Mouse (Mus musculus) stomach, embryonic 15.5 days (tissue): ENCODE measurements at regions not wholly inside any gene's neighbourhood (a gene's known extent, or its start where the extent isn't known, plus 50 kb on each side); places are given as distances from the start of the nearest gene placed in this dataset.

Experiments used
- ATAC-seq: fragments of 200-750 bp; cut with Nextera tagmentation; 2 replicates; pipeline ENCODE4 v1.8.0; 2017; ENCODE audit warnings: low read depth, moderate number of reproducible peaks, moderate TSS enrichment; ENCODE audit not compliant: insufficient read depth, low FRiP score
- H3K27ac ChIP-seq: fragments of 300-500 bp; sonication (generic); 2 replicates; pipeline ENCODE4 v1.5.1; 2015; ENCODE audit warnings: mild to moderate bottlenecking, inconsistent platforms
- H3K27me3 ChIP-seq: fragments of 300-500 bp; sonication (generic); replicated peaks from 2 replicates; pipeline ENCODE4 v1.6.1; 2015; ENCODE audit warnings: inconsistent platforms
- H3K36me3 ChIP-seq: fragments of 300-500 bp; sonication (generic); 2 replicates; pipeline ENCODE4 v1.6.1; 2015; ENCODE audit warnings: inconsistent platforms
- H3K4me1 ChIP-seq: fragments of 300-500 bp; sonication (generic); 2 replicates; pipeline ENCODE4 v1.6.1; 2015; ENCODE audit warnings: inconsistent platforms
- H3K4me2 ChIP-seq: fragments of 300-500 bp; sonication (generic); 2 replicates; pipeline ENCODE4 v1.6.1; 2015; ENCODE audit warnings: mild to moderate bottlenecking, inconsistent platforms
- H3K4me3 ChIP-seq: fragments of 300-500 bp; sonication (generic); replicated peaks from 2 replicates; pipeline ENCODE4 v1.5.1; 2015; ENCODE audit warnings: inconsistent platforms
- H3K9ac ChIP-seq: fragments of 300-500 bp; sonication (generic); 2 replicates; pipeline ENCODE4 v1.6.1; 2015; ENCODE audit warnings: inconsistent platforms
- H3K9me3 ChIP-seq: fragments of 300-500 bp; sonication (generic); 2 replicates; pipeline ENCODE4 v1.6.1; 2016; ENCODE audit warnings: inconsistent platforms
- WGBS: fragments of 180-500 bp; shearing (Covaris S2); methylation state at CpG from one replicate; pipeline ENCODE4 v1.1.7; 2015; 5-methylcytosine and 5-hydroxymethylcytosine counted together

DNA sequence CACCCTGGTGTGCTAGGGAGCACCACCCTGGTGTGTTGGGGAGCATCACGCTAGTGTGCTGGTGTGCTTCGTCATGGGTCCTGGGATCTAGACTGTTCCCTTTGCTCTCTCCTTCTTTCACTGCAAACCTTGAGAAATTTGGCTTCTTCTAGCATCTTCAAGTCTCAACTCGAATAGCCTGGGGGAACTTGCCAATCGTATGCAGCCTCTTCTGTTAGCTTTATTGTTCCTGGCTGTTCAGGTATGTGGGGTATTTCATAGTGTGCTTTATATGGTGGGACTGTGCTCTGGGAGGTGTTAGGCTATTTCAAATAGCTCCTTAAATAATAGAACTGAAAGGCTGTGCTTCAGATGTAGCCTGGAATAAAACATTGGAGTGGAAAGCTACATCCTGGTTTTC is 135.7 kb upstream of the Pkn2 start:
- no peak for ATAC-seq
- no peak overlapping the region for H3K4me3 ChIP-seq
- H3K9me3 ChIP-seq = no peaks in the 10 kb centered on the region
- 78% methylated on average over 4 of the region's 4 CpGs for WGBS
- H3K36me3 ChIP-seq = no peaks in the 10 kb centered on the region
- H3K4me2 ChIP-seq = no peak overlapping the region
- no peak overlapping the region for H3K9ac ChIP-seq
- H3K4me1 ChIP-seq = no peaks in the 10 kb centered on the region
- no peak overlapping the region for H3K27ac ChIP-seq
- no peaks in the 10 kb centered on the region for H3K27me3 ChIP-seq

DNA sequence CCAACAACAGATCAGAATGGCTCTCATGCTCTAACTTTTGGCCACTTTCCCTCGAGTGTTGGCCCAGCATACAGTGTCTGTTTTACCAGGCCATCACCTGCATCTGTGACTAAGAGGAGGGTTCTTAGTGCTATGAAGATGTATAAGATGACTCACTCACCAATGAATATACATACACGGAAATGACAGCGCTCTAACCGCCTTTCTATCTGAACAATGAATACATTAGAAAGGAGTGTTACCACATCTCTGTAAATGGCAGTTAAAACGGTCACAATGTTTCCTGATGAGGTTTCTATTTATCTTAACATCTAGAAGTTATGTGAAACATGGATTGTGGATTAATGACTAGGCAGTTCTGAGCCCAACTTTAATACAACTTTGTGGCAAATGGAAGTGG is 135.0 kb upstream of the Pkn2 start:
- WGBS = 67% methylated on average over 5 of the region's 5 CpGs
- no peak for ATAC-seq
- H3K27ac ChIP-seq = no peak overlapping the region

DNA sequence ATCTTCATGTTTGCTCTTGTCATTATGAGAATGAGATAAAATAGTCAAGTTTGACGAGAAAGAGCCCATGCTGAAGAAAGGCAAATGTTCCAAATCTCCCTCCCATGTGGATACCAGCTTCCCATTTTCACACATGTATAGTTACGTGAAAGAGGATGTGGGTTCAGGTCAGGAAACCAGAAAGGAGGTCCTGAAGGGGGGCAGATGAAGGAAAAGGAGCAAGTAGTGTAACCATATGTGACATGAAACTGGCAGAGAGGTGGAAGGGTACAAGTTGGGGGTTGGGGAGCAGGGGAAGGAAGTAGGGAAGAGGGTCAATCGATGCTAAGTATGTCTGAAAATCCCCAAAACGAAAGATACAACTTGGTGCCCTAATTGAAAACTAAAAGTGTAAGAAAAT is 132.6 kb upstream of the Pkn2 start:
- no peak overlapping the region for H3K27ac ChIP-seq
- H3K27me3 ChIP-seq = no peaks in the 10 kb centered on the region
- H3K4me1 ChIP-seq = no peaks in the 10 kb centered on the region
- H3K9me3 ChIP-seq = no peaks in the 10 kb centered on the region
- 72% methylated on average over 4 of the region's 4 CpGs for WGBS
- ATAC-seq = no peak
- no peak overlapping the region for H3K4me3 ChIP-seq
- no peak overlapping the region for H3K4me2 ChIP-seq
- H3K9ac ChIP-seq = no peak overlapping the region
- no peaks in the 10 kb centered on the region for H3K36me3 ChIP-seq

More for the DNA sequence above, 135.0 kb upstream of the Pkn2 start:
- Histone ChIP-seq H3K4me3 (no peak overlapping the region), H3K27me3 (no peaks in the 10 kb centered on the region), H3K4me1 (no peaks in the 10 kb centered on the region), H3K9me3 (no peaks in the 10 kb centered on the region), H3K4me2 (no peak overlapping the region), H3K36me3 (no peaks in the 10 kb centered on the region), H3K9ac (no peak overlapping the region)

DNA sequence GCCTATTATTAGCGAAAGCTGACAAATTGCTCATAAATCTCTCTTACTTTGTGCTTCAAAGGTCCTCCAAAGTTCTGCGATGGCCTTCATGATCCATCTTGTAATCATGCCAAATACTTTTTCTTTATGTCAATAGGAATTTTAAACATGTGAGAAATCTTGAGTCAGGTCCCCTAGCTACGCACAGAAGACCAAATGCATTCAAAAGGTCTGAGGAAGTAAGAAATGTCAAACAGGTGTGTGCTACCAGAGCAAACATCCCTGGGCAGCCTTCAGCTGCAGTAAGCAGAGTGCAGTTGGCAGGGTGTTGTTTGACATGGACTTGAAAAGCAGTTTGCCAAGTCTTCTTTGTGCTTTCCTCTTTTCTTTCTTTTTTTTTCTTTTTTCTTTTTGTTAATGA is 125.2 kb upstream of the Pkn2 start:
- Histone ChIP-seq H3K27me3 (no peaks in the 10 kb centered on the region), H3K4me1 (no peaks in the 10 kb centered on the region), H3K4me3 (no peak overlapping the region), H3K9ac (no peak overlapping the region), H3K27ac (no peak overlapping the region), H3K9me3 (no peaks in the 10 kb centered on the region), H3K36me3 (no peaks in the 10 kb centered on the region), H3K4me2 (no peak overlapping the region)
- WGBS = 51% methylated on average over 3 of the region's 3 CpGs
- ATAC-seq = no peak

DNA sequence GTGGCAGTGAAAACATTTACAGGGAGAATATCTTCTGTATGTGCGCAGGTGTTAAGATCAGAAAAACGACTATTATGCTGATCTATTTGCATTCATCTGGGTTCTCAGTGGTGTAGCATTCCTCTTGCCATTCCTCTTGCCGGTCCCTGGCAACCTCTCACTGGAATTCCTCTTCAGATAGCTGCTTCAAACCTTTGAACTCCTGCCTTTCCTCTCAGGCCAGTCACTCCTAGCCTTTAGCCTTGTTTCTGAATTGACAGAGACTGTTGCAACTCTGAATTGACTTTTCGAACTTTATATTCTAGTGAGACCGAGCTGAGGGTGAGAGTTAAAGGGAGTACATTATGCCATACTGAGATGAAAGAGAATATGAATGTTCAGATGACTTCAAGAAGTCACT is 120.1 kb upstream of the Pkn2 start:
- Histone ChIP-seq H3K27me3 (no peaks in the 10 kb centered on the region), H3K4me1 (no peaks in the 10 kb centered on the region), H3K9me3 (no peaks in the 10 kb centered on the region), H3K9ac (no peak overlapping the region), H3K36me3 (no peaks in the 10 kb centered on the region), H3K4me2 (no peak overlapping the region), H3K4me3 (no peak overlapping the region), H3K27ac (no peak overlapping the region)
- no peak for ATAC-seq
- 69% methylated on average over 5 of the region's 5 CpGs for WGBS

DNA sequence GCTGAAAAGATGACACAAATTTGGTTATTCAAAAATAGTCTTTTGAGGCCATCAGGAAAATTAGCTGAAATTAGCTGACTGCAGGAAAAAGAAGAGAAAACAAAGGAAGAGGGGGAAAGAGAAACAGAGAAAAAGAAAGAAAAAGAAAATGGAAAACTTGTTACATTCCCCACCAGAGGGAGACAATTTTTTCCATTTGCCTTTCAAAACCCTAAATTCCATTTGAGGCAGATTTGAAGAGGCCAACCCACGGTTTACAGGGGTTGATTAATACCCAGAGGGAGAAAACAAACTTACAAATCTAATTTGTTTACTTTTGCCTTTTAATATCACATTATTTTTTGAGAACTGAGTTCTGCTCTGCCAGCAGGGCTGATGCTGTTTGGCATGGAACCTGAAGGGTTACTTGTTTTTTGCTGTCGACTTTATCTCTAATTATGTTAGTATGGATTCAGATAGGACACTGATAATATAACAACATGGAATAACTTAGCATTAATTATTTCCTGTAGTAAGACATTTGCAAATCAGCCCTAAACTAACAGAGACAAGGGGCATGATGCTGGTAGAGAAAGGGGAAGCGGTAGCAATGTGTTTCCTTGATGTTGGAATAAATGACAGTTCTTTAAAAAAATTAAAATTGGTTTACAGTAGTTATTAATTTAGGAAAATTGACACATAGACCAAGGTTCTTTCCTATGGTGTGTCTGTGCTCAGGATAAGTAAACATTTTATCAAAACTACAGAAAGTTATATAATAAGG is 114.4 kb upstream of the Pkn2 start:
- H3K4me1 ChIP-seq = no peaks in the 10 kb centered on the region
- H3K4me3 ChIP-seq = no peak overlapping the region
- no peak overlapping the region for H3K27ac ChIP-seq
- no peaks in the 10 kb centered on the region for H3K36me3 ChIP-seq
- H3K9ac ChIP-seq = no peak overlapping the region
- no peak overlapping the region for H3K4me2 ChIP-seq
- no peaks in the 10 kb centered on the region for H3K27me3 ChIP-seq
- no peak for ATAC-seq
- H3K9me3 ChIP-seq = no peaks in the 10 kb centered on the region
- 53% methylated on average over 3 of the region's 3 CpGs for WGBS

DNA sequence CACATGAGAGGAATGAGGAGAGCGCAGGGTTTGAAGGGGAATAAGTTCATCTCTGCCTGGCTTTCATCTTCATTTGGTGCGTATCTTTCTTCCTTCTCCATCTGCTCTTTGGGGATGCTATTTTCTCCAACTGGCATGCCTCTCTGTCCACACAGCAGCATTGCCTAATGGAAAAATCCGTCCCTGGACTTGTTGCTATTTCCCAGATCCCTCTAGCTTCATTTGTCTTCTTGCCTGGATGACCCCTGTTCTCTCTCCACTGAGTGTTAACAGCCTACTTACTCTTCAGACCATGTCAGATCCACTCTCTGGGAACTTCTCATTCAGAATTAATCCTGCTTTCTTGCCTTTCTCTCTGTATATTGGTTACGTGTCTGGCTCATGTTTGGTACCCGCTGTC is 102.7 kb upstream of the Pkn2 start:
- Histone ChIP-seq H3K4me3 (no peak overlapping the region), H3K9me3 (no peaks in the 10 kb centered on the region), H3K27me3 (no peaks in the 10 kb centered on the region), H3K36me3 (no peaks in the 10 kb centered on the region), H3K4me1 (no peaks in the 10 kb centered on the region; the same call in 1 of the 2 replicates), H3K4me2 (no peak overlapping the region), H3K27ac (peak overlapping the region; percentile 37; the same call in 1 of the 2 replicates), H3K9ac (no peak overlapping the region)
- 64% methylated on average over 5 of the region's 5 CpGs for WGBS
- ATAC-seq = peak; percentile 56; the same call in 1 of the 2 replicates

DNA sequence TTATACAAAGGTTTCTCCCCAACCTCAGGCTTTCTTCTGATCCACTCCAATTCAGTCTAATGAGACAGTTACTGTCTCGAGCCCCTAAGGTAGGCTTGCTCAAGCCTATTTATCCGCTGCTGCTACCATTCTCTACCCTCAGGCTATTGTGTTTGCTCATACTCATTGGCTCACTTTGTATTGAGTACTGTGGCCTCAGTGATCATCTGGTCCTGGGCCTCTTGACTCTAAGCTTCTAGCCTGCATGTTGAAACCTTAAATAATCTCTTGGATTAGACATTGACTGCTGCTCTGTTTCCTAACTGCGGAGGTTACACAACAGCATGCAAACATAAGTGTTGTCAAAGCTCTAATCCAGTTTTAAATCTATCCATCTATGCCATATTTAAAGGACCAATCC is 99.4 kb upstream of the Pkn2 start:
- H3K9ac ChIP-seq = no peak overlapping the region
- ATAC-seq = no peak
- H3K4me1 ChIP-seq = no peaks in the 10 kb centered on the region; the same call in 1 of the 2 replicates
- no peaks in the 10 kb centered on the region for H3K36me3 ChIP-seq
- no peak overlapping the region for H3K4me2 ChIP-seq
- H3K27me3 ChIP-seq = no peaks in the 10 kb centered on the region
- no peaks in the 10 kb centered on the region for H3K9me3 ChIP-seq
- WGBS = 75% methylated on average over 3 of the region's 3 CpGs
- H3K27ac ChIP-seq = no peak overlapping the region
- H3K4me3 ChIP-seq = no peak overlapping the region

DNA sequence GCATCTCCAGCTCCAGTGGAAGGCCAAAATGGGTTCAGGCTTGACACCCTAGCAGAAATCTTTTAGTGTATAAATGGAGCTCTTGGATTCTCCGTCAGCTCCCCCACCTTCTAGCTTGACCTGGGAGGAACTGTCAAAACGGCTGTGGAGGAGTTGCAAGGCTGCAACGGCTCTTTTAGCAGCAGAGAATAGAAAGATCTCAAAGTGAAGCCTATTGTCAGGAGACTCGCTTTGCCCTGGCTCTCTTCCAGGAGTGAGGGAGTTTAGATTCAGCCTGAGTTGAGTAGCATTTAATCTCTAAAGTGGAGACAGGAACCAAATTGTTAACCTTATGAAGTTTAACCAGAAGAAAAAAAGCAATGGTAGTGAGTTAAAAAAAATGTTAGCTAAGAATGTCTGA is 97.4 kb upstream of the Pkn2 start:
- WGBS = 21% methylated on average over 4 of the region's 4 CpGs
- H3K36me3 ChIP-seq = no peaks in the 10 kb centered on the region
- no peak for ATAC-seq

DNA sequence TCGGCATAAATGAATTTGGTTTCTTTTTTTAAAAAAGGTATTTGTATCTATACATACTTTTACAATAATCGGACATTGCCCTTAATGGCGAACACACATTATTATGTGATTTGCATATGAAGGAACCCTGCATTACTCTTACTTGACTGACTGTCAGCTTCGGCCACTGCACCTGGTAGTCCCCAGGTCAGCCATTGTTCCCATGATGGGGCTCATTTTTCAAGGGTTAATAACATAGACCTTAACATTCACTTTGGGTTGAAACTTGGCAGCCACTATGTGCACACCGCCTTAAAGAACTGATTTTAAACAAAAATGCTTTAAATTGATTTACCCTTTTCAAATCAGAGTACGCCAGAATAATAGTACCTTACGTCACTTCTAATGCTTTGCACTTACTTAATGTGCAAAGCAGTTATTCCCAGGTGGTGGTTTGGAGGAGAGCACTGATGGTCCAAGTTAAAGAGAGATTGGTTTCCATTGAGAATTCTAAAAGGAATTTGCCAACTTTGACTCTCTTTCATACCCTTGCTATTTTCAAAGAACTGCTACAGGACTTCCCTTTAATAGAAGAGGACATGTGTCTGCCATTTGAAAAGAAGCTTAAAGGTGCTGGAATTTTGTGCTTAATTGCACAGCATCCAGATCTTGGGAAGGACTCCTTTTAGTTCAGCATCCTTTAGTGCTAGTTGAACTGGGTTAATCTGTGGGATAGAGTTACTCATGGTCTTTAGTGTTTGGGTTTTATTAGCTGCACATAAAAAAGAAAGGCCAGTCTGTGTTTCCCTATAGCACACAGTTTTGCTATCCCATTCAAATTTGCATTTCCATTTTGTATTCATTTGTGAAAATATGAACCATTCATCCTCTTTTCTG is 95.0 kb upstream of the Pkn2 start:
- Histone ChIP-seq H3K27me3 (no peaks in the 10 kb centered on the region), H3K4me1 (no peaks in the 10 kb centered on the region; the same call in 1 of the 2 replicates), H3K9ac (no peak overlapping the region), H3K9me3 (no peaks in the 10 kb centered on the region), H3K27ac (no peak overlapping the region), H3K36me3 (no peaks in the 10 kb centered on the region), H3K4me2 (no peak overlapping the region), H3K4me3 (no peak overlapping the region)
- WGBS = 89% methylated on average over 7 of the region's 7 CpGs
- ATAC-seq = no peak

More for the DNA sequence above, 97.4 kb upstream of the Pkn2 start:
- Histone ChIP-seq H3K9me3 (no peaks in the 10 kb centered on the region), H3K27ac (no peak overlapping the region), H3K4me2 (no peak overlapping the region), H3K9ac (no peak overlapping the region), H3K27me3 (no peaks in the 10 kb centered on the region), H3K4me1 (no peaks in the 10 kb centered on the region; the same call in 1 of the 2 replicates), H3K4me3 (no peak overlapping the region)

DNA sequence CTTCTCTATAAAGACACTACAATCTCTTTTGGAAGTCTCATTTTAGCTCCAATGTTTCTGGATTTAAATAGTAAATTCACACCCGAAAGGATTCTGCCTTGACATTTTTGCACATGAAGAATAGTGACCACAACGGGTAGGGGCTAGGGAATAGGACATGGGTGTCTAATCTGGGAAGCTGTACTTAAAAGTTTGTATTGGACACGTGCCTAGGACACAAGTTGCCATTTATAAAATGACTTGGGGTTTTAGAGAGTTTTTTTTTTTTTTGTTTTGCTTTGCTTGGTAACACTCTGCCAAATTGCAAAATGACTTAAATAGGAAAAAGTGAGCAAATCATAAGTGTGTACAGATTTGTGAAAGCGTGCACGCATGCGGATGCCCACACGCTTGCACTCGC is 93.8 kb upstream of the Pkn2 start:
- Histone ChIP-seq H3K9ac (no peak overlapping the region), H3K9me3 (no peaks in the 10 kb centered on the region), H3K27me3 (no peaks in the 10 kb centered on the region), H3K36me3 (no peaks in the 10 kb centered on the region), H3K27ac (no peak overlapping the region), H3K4me3 (no peak overlapping the region), H3K4me2 (no peak overlapping the region), H3K4me1 (no peaks in the 10 kb centered on the region; the same call in 1 of the 2 replicates)
- WGBS = 76% methylated on average over 8 of the region's 8 CpGs
- no peak for ATAC-seq

DNA sequence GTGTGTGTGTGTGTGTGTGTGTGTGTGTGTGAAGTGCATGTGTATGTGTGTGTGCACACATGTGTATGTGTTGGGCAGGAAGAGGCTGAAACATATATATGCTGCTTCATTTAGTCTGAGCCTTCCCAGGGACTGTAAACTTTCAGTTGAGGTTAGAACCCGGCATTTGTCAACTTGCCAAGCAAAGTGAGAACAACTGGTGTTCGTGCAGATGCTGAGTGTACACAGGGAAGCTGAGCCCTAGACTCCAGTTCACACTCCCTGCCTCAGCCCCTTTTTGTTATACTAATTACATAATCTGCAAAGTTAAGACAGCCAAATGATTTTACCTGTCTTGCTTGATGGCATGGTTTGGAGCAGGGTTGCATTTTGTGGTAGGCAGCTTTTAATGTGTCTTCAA is 87.7 kb upstream of the Pkn2 start:
- Histone ChIP-seq H3K4me3 (no peak overlapping the region), H3K27ac (no peak overlapping the region), H3K36me3 (no peaks in the 10 kb centered on the region), H3K4me2 (no peak overlapping the region), H3K27me3 (no peaks in the 10 kb centered on the region), H3K4me1 (no peaks in the 10 kb centered on the region), H3K9ac (no peak overlapping the region), H3K9me3 (no peaks in the 10 kb centered on the region)
- ATAC-seq = no peak
- WGBS = 52% methylated on average over 2 of the region's 2 CpGs
